Mouse (Mus musculus): Measurements from ENCODE around the gene Bola3.

DNA sequence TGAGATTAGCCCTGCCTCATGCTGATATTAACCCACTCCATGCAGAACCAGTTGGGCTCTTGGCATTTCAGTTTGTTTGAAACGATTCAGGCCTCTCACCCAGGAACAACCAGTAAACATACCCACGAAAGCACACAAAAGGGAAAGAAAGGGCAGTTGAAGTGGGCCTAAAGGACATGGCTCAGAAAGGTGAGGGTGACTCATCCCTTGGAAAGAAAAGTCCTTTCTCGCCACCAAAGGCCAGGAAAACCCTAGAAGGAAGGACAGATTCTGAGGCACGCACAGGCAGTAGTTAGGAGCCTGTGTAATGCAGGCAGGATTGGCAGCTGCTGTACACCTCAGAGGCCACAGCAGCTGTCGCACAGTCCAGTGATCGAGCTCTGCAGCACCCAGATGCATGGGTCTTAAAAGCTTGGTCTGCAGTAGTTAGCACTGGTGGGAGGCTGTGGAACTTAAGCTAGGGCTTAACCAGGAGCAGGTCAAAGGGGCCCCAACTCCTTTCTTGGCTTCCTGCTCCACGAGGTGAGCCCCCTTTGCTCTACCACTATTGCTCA, 56.6 kb downstream of the Bola3 start:
- TF ChIP-seq POLR2A (IDR thresholded peaks at IDR 0.05; ENCODE audit: extremely low read depth, insufficient read depth, low read length) (no peak), CTCF (IDR thresholded peaks at IDR 0.05; ENCODE audit: extremely low read depth, insufficient read depth, low read length) (no peak)
